Comparison of ENCODE assay signal across 18 mouse cellular contexts in genomic region chr14:110470714-110471113, GRCm38 (mm10).
"Had no signal": no experiment of that assay in that cellular context is flagged by ENCODE, and none has a peak within 500 bp of the region (broad histone marks: within the 10 kb centered on the region; RNA-seq: fewer than 3 reads in every experiment).

No protein-coding gene starts in this region.

- H3K27ac ChIP-seq: liver, embryonic 15.5 days; lung, embryonic 15.5 days; macrophage; midbrain, embryonic 12.5 days; midbrain, embryonic 15.5 days; neural tube, embryonic 12.5 days; stomach, embryonic 15.5 days; stomach, postnatal 0 days had no signal

- H3K4me3 ChIP-seq: liver, embryonic 15.5 days; lung, embryonic 15.5 days; megakaryocyte, embryonic 14.5 days; midbrain, embryonic 12.5 days; midbrain, embryonic 15.5 days; neural tube, embryonic 12.5 days; stomach, embryonic 15.5 days had no signal

- H3K36me3 ChIP-seq: liver, embryonic 15.5 days; lung, embryonic 15.5 days; midbrain, embryonic 12.5 days; midbrain, embryonic 15.5 days; neural tube, embryonic 12.5 days; stomach, embryonic 15.5 days had no signal

- DNase-seq: liver, postnatal 0 days; lung, adult 2 months; lung, postnatal 14 days; lung, postnatal 36 days; right cerebral cortex, postnatal 14 days; thymus, adult 2 months; thymus, postnatal 25 days; thymus, postnatal 4 days had no signal

- H3K9me3 ChIP-seq: liver, embryonic 15.5 days; lung, embryonic 15.5 days; megakaryocyte, embryonic 14.5 days; midbrain, embryonic 12.5 days; midbrain, embryonic 15.5 days; neural tube, embryonic 12.5 days; stomach, embryonic 15.5 days had no signal

- H3K27me3 ChIP-seq: liver, embryonic 15.5 days; lung, embryonic 15.5 days; megakaryocyte, embryonic 14.5 days; midbrain, embryonic 12.5 days; midbrain, embryonic 15.5 days; neural tube, embryonic 12.5 days; stomach, embryonic 15.5 days had no signal

- H3K9ac ChIP-seq: liver, embryonic 15.5 days; liver, postnatal 0 days; lung, embryonic 15.5 days; midbrain, embryonic 12.5 days; midbrain, embryonic 15.5 days; neural tube, embryonic 12.5 days; stomach, embryonic 15.5 days had no signal

- H3K4me2 ChIP-seq: liver, embryonic 15.5 days; lung, embryonic 15.5 days; midbrain, embryonic 12.5 days; midbrain, embryonic 15.5 days; neural tube, embryonic 12.5 days; stomach, embryonic 15.5 days had no signal

- H3K4me1 ChIP-seq: liver, embryonic 15.5 days; megakaryocyte, embryonic 14.5 days; midbrain, embryonic 15.5 days; neural tube, embryonic 12.5 days; stomach, embryonic 15.5 days had no signal

- ATAC-seq: liver, postnatal 0 days; lung, postnatal 0 days; midbrain, embryonic 15.5 days had no signal
